Mouse (Mus musculus) A20 (cell line): ENCODE data around the gene Cdh26.

Experiments
- DNase-seq: peaks from one replicate; pipeline ENCODE4 v3.0.0-alpha.2; 2011; ENCODE audit warnings: low read depth, low spot score

Gene Cdh26

DNA sequence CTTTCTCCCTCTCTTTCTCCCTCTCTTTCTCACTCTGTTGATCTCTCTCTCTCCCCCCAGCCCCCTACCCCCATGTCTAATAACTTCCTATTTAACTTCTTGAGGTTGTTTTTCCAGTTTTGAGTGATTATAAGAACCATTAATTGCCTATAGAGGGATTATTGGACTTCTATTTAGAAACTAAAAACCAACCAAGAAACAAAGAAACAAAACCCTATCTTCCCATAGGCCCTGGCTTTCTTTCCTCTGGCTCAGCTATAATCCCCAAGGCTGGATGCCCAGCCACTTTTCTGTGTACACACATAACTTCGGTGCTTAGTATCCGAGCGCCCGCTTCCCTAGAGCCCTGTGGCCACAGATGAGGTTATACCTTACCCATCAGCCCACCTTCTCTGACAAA is at the start of gene Cdh26:
Gene Cdh26 (plus strand): TSS at position 301 of the 400 bp plus-strand sequence.
- no peak for DNase-seq

DNA sequence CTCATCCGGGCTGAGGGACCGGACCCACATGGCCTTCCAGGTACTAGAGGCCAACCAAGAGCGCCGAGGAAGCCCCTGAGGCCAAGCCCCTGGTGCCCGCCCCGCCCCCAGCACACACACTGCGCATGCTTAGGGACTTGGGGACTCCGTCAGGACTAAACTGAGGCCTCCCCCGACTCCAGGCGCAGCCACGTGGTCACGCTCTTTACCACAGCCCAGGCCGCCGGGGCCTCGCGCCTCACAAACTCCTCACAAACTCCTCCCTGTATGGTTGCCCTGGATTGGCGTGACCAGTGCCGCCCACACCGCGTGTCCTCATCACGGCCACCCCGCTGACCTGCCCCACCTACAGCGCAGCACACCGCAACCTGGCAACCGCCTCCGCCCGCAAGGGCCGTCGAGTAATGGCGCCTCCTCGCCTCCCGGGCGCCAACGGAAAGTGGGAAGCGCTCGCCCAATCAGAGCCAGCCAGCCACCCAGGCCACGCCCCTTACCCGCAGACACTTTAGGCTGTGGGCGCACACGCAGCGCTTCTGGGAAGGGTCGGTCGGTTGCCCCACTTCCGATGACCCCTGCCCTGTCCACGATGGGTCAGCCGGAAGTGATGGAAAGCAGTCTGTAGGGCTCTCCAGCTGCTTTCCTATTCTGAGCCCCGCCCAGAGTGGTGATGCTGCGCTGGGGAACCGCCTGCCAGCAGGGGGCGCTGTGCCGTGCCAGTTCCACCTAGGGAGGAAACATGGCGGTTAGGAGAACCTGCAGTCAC is 23.1 kb upstream of the Cdh26 start, which contains the start of gene Sycp2:
Gene Sycp2 (minus strand): TSS at position 633 of the 763 bp plus-strand sequence.
- no peak for DNase-seq

DNA sequence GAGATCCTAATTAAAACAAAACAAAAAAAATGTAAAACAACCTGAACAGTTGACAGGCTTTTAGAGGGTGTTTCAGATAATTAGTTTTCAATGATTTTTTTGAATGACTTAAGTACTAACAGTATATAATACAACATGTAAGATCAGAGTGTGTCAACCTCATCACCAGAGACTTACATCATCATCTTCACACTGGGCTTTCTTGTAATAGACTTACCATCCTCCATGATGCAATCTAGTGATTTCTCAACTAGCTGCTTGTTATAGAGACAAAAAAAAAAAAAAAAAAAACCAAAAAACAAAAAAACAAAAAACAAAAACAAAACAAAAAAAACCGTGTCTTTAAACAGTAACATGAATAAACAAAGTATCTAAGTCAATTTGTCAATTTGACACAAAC is 21.3 kb upstream of the Cdh26 start:
- DNase-seq: no peak

DNA sequence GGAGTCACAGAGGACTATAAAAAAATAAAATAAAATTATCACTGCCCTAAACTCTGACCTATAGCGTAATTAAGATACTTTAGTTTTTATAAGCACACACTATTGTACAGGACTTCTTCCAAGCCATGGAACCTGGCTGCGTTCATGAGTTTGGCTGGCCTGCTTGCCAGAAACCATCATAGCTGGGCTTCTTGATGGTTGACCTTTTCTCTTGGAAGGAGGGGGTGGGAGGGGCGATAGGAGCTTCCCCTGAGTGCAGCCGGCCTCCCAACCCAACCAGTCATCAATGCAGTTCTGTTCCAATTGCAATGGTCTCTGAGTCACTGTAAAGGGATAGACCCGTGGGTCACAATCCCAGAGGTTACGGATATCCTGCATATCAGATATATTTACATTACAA is 20.0 kb upstream of the Cdh26 start:
- no peak for DNase-seq

DNA sequence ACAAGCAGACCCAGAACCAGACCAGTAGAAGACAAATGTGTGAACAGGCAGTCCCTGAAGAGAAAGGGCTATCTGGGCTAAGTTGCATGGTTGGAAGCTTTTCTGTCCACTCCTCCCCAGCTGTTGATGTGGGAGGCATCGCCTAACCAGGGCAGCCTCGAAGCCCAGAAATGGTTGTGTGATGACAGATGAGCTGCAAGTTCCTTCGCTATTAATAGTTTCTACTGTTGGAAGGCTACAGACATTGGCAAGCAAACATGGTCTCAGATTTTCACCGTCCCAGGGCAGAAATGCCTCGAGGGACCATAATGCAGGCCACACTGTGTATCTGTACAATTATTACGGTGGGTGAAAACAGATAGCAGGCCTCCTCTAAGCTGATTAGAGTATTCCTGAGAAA is 17.7 kb upstream of the Cdh26 start:
- no peak for DNase-seq

DNA sequence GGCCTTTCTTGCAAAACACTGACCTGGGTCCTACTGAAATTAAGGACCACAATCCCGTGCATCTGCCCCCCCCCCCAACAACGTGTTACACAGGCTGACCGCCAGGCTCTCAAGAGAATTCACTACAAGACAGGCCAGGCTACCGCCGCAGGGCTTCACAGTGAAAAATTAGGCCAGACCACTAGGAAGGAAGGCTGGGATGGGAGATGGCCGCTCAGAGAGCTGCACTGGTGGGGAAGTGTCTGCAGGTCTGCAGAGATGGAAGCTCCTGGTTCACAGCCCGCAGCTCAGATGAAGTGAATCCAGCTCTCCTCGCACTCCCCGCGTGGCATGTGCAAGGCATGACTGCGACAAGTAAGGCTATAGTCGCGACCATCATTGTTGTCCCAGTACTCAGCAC is 17.2 kb upstream of the Cdh26 start:
- DNase-seq: no peak

DNA sequence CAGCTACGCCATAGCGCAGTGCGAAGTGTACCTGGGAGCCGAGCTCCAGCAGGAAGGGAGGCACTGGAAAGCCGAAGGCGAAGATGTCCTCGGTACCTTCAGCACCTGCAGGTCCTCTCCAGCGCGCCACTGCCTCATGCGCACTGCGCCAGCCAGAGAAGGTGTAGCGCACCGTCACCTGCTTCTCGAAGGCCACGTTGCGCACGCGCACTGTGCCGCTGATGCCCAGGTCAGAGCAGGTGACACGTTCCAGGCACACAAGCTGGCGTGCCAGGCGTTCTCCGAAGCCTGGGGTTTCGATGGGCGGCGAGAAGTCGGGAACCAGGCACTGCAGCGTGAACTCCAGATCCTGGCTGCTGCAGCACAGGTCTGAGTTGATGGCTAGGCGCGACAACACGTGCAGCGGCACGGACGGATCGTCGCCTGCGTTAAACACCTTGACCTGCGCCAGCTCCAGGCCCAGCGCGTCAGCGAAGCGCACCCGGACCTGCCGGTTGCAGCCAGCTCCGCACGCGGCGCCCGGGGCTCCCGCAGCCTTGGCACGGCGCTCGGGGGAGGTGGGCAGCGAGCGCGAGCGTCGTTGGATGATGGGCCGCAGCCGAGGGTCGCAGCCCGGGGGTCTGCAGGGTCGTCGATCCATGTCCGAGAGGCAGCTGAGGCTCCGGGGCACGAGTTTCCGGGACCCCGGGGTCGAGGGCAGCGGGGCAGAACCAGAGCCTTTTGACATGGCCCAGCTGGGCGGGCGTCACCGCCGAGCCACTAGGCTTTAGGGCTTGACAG is 16.7 kb upstream of the Cdh26 start:
- no peak for DNase-seq

DNA sequence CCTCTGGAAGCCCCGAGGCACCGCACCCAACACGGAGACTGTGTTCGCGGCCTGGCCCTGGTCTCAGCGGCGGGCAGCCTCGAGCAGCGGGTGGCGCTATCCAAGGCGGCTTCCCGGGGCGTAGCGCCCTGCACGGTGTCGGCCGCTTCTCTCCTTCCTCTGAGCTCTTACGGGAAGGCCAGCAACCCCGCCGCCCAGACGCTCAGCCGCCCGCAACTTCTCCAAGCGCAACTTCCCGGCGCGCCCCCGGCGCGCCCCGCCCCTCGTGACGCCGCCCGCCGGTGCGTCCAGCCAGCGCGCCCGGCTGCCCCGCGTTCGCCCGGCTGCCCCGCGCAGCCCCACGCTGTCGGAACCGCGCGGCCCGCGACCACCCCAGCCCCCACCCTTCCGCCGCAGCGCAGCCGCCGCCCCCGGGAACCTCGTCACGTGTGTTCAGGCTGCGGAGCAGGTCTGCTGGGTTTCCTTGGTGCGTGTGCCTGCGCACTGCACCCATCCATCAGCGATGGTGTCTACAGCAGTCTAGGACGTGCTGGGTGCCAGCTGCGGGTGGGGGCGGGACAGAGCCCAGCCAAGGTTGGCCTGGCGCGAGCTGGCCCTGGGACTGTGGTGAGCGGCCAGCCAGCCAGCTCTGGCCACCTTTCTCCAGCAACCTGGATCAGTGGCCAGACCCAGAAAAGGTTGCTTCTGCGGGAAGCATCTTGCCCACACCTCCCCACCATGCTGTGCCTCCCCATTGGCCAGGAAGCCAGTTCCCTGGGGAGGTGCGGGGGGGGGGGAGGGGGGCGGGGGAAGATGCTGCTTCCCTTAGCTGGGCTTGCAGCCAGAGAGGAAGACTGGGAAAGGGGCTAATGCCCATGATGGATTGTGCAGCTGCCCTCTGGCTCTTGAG is 15.8 kb upstream of the Cdh26 start, which contains the start of the genes Ppp1r3d and Fam217b:
Gene Ppp1r3d (minus strand): TSS at position 212 of the 889 bp plus-strand sequence.
Gene Fam217b (plus strand): TSS at position 264 of the 889 bp plus-strand sequence.
- no peak for DNase-seq

DNA sequence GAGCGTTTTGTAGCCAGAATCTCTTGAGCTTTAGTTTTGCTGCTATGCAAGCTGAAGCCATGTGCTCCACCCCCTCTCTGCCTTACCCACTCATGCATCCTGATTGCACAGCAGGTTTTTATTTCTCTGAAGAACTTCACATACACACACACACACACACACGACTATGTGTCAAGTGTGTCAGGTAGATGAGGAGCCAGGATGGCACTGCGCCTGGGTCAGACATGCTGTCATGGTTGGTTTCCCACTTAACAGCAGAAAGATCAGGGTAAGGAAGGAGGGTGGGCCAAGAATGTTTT is 15.2 kb upstream of the Cdh26 start:
- DNase-seq: no peak

DNA sequence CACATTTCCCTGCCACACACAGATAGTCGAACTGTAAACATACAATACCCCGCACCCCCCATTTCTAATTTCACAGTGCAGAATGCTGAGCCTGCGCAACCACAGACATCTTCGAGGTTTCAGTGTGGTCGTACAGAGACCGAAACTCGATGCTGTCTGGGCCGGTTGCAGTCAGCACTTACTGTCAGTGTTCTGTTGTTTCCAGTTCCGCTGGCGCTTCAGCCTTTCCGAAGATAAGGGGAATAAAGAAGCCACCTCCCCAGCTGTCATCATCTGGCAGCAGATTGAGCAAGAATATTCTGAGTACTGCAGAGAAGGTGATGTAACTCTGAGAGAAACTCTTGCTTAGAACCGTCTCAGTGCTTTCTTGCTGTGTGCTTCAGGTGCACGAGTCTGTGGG is 13.9 kb upstream of the Cdh26 start:
- DNase-seq: no peak

DNA sequence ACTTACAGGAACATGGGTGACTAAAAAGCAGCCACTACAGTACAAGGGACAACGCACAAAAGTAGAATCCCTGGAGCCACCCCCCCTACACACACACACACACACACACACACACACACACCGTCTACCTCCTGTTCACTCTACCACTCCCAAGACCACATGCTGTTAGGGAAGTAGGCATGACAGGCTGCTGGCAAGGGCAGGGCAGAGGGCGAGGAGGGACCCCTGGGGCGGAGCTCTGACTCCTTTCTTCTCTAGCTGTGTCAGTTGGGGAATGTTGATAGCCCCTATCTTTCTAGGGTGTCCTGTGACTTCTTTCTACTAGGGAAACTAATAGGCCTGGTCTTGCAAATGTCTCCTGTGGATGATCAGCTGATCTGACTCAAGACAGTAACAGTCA is 13.4 kb upstream of the Cdh26 start:
- no peak for DNase-seq

DNA sequence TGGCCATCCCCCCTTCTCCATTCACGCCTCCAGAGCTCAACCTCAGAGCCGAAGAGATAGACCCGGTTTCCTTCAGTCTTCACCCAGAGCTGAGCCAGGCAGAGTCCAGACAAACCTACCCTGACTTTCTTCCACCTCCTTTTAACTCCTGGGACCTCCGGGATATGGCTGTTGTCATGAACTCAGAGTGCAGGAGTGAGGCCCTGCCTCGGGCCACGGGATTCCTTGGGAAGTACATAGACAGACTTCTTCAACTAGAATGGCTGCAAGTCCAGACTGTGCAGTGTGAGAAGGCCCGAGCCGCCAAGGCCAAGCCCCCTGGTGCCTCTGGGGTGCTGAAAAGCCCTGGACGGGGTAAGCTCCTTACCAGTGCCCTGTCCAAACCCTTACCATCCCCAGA is 9.8 kb upstream of the Cdh26 start:
- no peak for DNase-seq

DNA sequence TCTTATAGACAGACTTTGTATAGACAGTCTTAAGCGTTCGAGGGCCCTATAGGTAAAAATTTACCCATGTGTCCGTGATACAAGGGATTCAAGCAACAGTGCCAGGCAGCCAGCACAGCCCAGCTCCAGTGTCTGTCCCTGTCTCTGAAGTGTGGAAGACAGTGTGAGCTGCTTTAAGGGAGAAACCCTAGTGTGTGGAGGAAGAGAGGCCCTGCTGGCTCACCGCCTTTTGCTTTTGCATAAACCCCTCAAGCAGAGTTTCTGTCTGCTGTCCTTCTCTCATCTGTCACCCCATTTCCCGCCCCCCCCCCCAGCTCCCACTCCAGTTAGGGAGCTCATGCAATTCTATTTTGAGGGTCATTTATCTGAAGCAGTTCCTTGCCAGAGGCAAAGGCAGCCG is 8.7 kb upstream of the Cdh26 start:
- DNase-seq: no peak

DNA sequence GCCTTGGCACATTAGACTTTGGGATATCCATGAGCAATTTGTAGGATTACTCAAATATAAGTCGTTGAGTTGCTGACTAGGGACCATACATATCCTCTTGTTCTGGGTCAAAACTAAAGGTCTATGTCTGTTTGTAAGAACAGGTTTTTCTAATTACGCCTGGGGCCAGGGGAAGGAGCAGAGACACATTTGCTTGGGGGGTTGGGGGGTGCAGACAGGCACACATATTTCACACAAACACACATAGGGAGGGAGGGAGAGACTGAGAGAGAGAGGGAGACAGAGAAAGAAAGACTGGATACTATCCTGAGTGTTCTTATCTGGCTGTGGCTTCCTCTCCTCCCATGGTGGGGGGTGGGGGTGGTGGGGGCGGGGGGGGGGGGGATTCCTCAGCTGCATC is 8.1 kb upstream of the Cdh26 start:
- DNase-seq: no peak

DNA sequence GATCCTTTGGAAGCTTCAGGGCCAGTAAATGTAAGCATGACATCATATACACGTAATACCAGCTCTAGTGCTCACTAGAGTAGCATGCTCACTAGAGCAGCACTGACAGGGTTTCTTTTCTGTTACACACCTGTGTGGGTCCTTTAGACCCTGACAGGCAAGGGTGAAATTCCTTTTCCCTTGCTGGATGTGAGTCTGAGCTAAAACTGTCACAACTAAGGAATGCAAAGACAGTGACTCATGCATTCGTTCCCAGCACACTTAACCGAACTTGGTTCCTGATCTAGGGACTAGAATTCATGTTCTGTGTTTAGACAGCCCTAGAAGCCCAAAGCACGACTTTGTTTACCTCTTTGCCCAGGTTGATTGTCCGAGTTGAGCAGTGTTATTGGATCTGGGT is 7.1 kb upstream of the Cdh26 start:
- DNase-seq: no peak

DNA sequence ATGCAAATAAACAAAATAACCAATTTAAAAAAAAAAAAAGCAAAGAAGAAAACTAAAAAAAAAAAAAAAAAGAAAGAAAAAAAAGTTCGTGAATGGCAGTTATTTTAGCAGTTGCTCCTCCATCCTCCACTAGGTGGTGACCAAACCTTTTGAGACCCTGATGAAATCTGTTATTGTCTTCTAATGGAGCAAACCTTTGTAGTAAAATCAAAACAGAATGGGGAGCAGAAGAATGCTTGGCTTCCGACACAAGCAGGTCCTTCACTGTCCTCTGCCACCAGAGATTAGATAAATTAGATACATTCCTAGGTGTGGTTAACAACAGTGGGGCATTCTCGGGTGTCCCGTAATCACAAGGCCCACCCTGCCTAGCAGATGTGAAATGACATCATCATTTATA is 4.1 kb upstream of the Cdh26 start:
- no peak for DNase-seq

DNA sequence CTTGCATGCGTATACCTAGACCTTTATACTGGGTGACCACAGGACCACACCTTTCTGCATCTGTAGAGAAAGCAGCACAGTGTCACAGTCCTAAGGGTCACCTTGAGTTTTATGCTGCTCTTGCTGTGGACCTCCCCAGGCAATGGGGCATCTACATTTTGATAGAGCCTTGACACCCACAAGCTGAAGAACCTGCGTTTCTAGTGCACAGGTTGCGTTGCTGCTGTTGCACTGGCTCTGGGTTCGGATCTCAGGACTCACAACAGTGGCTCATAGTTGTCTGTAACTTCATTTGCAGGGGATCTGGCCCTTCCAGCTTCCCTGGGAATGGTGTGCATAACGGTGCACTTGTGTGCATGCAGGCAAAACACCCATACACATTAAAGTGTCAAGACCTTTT is 3.1 kb upstream of the Cdh26 start:
- DNase-seq: no peak

DNA sequence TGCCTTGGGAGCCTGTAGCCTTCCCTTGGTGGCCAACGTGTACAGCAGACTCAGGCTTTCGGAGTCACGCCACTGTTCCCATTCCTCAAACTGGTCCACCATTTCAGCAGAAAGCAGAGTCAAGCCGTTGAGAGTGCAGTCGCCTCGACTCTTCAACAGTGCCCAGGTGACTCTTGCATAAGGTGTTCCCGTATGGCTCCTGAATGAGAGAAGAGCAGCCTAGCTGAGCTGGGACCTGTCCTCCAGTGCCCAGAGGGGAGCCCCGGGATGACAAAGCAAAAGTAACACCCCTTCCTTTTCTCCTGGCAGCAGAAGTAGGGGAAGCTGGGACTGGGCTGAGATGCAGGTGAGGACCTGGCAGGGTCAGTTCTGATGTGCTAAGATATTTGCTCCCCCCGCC is 2.1 kb upstream of the Cdh26 start:
- DNase-seq: no peak

DNA sequence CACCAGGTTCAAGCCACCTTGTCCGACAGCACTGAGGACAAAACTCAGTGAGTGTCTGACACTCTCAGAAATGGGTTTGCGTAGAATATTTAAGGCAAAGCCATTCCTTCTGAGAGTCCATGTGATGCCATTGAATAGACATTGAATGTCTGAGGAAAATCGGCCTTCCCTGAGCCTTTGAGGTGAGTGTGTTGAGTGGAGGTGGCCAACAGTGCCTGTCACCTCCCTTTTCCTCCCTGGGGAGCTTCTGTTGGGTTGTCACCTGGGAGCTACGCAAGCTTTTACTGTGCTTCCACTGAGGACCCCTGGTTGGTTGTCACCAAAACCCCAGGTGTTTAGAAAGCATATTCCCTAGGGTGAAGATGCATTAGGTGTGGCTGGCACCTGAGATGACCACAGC is 1.7 kb upstream of the Cdh26 start:
- no peak for DNase-seq

DNA sequence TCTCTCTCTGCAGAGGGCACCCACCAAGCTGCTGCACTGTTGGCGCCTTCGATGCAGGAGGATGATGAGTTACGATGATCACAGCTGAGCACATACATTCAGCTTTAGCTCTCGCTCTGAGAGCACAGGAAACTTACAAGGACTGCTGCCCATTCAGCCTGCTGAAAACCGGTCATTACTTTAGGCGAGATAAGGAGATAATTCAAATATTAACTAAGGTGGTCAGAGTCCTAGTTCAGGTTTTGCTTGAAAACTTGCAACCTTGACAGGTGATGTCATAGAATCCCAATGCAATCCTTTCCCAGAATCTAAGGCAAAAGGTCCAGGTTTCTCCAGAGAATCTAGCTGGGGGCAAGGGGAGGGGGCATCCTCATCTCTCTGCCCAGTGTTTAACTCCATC is 905 bp upstream of the Cdh26 start:
- no peak for DNase-seq

DNA sequence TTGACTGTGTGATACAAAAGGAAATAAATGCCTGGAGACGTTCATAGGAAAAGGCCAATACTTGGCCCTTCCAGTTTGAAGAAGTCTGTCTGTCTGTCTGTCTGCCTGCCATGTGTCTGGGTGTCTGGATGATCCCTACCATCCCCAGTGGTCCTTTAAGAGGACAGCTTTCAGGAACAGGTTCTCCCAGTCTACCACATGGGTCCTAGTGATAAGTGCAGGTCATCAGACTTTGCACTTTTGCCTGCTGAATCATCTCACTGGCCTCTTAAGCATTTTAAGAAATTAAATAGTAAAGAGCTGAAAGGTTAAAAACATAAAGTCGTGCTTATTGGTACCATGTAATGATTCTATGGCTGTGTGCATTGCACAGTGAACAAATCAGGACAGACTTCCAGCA is 3.2 kb downstream of the Cdh26 start:
- no peak for DNase-seq

DNA sequence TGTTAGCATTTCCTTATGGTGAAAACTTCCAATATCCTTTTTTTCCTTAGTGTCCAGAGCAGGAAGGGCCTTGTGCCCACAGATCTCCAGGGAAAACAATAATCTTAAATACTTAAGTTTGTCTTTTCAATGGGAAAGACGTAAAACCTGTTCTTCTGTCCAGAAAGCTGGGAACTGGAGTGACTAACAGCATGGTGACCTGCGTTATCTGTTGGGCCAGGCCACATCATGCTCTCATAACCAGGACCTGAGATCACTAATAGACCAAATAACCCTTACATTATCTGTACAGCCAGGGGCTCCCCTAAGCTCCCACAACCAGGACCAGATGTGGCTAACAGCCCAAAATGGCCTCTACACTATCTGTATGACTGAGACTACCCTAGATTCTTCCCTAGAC is 3.6 kb downstream of the Cdh26 start:
- DNase-seq: no peak
